Mouse (Mus musculus) B cell, adult 2 months (primary cell): ENCODE results near the gene Park7.

Experiments
- DNase-seq, 2 experiments: peaks; one replicate each; pipeline ENCODE4 v3.0.0; 2022

Park7 gene

GRCm38 (mm10) chr4:150914290-150914733 lies at the start of gene Park7, which contains the start of gene Tnfrsf9:
Gene Park7, minus strand, starts transcription at chr4:150914437.
Gene Tnfrsf9, plus strand, starts transcription at chr4:150914562.
- peak; percentile 92 for DNase-seq

DNA sequence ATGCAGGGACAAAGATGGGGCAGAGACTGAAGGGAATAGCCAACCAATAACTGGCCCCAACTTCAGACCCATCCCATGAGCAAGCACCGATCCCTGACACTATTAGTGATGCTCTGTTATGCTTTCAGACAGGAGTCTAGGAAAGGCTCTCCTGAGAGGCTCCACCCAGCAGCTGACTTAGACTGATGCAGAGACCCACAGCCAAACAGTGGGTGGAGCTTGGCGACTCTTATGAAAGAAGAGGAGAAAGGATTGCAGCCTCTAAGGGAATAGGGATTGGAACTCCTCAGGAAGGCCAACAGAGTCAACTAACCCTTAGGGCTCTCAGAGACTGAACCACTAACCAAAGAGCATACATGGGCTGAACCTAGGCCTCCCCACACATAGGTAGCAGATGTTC lies 49.5 kb upstream of the Park7 start:
- no peak for DNase-seq

- no peak for DNase-seq
These were observed 48.0 kb upstream of the Park7 start for GRCm38 (mm10) chr4:150962231-150962630.

- DNase-seq, result no peak
These were observed 44.3 kb upstream of the Park7 start for GRCm38 (mm10) chr4:150958536-150958935.

DNA sequence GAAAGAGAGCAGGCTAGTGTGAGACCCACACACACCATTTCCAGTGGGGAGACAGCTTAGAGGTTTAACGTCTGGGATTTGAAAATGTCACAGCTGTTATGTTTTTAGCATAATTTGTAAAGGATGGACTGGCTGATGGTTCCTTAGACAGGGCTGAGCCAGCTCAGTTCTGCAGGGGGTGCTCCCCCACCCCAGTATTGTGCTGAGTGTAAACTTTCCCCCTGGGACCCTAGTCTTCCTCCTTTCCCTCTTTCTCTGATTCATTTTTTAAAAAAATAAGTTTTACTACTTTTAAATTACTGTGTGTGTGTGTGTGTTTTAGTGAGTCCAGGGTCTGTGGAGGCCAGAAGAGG lies 42.8 kb upstream of the Park7 start:
- no peak for DNase-seq

GRCm38 (mm10) chr4:150956369-150957105 lies 42.3 kb upstream of the Park7 start:
- no peak for DNase-seq

GRCm38 (mm10) chr4:150950972-150951371 lies 36.7 kb upstream of the Park7 start:
- no peak for DNase-seq

- no peak for DNase-seq
These were observed 30.5 kb upstream of the Park7 start for GRCm38 (mm10) chr4:150944707-150945106.

DNA sequence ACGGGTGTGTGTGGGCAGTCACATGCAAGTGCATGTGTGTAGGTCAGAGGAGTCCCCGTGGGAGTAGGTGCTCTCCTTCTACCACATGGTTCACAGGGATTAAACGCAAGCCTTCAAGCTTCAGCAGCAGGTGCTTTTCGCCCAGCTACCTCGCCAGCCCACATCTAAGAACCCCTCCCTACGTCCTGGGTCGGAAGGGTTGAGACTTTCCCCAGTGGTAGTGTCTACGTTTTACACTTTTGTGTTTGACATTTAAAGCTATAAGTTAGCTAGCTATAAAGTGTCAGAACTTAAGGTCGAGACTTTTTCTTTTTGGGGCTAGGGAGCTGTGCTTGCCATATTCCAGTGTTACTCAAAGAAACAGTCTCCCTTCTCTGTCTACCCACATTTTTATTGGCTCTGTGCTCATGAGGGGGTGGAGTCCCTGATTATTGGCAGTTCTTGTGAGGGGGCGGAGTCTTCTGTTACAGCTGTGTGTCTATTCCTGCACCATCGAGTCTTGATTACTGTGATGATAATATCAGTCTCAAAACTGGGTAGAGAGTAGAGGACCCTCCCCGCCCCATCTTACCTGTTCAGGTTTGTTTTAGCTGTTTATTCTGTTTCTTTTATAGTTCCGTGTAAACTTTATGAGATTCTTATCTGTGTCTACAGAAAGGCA lies 25.9 kb upstream of the Park7 start:
- DNase-seq, result peak in 1 of 2 experiments; percentile 13

GRCm38 (mm10) chr4:150938063-150938452 lies 23.8 kb upstream of the Park7 start:
- DNase-seq, result no peak

GRCm38 (mm10) chr4:150937293-150938062 lies 23.2 kb upstream of the Park7 start:
- DNase-seq, result peak; percentile 16 to 27

DNA sequence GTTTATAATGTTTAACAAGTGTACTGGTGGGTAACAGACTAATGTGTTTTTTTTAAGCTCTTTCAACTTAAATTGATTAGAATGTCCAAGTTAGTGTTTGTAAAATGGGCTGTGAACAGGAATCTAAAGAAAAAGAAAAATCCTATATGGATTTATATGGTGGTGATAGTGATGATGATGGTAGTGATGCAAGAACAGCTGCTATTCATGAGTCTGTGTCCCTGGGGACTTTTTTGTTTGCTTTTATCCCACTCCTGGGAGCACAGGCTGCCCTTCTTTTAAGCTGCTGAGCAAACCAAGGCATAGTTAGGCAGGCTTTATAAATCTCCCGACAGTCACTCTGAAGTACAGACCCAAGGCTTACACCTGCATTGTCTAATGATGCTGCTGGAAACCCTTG lies 19.3 kb upstream of the Park7 start:
- DNase-seq, result no peak

DNA sequence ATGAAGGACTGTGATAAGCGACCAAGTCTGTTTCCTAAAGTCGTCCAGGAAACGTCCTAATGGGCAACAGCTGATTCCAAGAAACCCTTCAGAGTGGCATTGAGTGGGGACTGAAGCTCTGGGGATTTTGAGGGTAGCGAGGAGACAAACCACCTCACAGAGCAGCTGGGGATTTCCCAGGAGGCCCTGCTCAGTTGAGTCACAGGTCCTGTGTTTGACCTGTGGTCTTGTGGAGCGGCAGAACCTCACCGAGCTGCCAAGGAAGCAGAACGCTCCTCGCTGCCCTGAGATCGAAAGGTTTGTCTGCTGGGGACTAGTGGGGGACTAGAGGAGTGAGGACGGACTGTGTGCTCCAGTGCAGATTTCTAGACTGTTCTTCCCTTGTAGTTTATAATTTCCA lies 13.6 kb upstream of the Park7 start:
- DNase-seq, result peak; percentile 23 to 46

GRCm38 (mm10) chr4:150926924-150927705 lies 12.9 kb upstream of the Park7 start:
- peak in 1 of 2 experiments; percentile 7 for DNase-seq

GRCm38 (mm10) chr4:150925923-150926322 lies 11.7 kb upstream of the Park7 start:
- peak; percentile 32 to 36 for DNase-seq

DNA sequence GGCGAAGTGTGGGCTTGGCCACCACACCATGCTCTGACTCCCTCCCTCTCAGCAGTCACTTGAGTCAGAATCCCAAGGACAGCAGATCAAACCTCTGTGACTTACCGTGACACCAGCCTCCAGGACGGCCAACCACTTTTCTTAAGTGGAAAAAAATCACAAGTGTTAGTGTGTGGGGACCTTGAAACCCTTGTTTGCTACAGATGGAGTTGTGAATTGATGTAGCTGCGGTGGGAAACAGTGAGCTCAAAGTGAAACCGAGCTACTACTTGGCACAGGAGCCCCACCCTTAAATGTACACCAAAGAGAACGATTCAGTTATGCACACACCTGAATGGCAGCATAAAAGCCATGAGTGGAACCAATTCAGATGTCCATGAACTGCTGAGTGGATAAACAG lies 10.7 kb upstream of the Park7 start:
- DNase-seq, result no peak

- no peak for DNase-seq
These were observed 10.1 kb upstream of the Park7 start for GRCm38 (mm10) chr4:150924308-150924707.

DNA sequence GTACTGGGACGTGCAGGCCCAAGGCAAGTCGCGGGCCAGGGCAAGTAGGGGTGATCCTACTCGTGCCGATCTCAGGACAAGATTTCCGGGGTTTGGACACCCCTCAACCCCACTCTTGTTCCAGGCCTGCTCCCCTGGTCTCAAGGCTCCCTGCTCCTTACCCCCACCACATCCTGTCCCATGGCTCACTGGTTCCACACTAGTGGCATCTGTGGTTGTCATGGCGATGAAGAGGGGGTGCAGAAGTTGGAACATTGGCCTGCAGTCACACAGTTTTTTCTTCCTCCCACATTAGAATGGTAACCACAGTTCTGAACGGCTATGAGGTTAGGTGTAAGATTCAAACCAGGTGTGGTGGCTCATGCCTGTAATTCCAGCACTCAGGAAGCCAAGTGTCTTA lies 7.0 kb upstream of the Park7 start:
- DNase-seq, result peak; percentile 20 to 22

- no peak for DNase-seq
These were observed 3.2 kb upstream of the Park7 start for GRCm38 (mm10) chr4:150917336-150918027.

DNA sequence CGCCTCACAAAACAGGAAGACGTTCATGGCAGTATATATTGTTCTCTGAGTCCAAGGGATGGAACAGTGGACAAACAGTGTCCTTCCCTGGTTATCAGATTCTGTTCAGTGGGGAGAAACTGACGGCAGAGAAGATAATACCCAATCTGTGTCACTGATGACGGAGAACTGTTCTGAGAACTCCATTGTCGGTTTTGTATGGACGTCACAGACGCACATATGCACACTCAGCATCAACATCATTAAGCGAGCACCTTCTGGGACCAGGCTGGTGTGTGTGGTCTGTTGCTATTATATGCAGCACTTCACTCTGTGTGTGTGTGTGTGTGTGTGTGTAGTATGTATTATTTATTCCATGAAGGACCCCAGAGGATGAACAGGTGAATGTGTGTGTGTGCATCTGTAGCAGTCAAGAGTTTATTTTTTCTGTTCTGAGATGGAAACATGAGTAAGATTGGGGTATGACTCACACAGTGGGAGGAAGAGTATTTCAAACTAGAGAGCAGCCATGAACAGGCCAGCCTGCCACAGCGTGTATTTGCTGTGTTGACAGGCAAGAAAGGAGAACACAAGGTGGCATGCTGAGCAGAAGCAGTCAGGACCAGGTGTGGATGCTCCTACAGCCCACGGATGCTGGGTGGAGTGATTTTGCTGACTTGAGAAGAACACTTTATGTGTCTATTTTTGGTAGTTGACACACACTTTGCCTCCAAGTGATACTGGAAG lies 1.1 kb upstream of the Park7 start:
- no peak for DNase-seq

DNA sequence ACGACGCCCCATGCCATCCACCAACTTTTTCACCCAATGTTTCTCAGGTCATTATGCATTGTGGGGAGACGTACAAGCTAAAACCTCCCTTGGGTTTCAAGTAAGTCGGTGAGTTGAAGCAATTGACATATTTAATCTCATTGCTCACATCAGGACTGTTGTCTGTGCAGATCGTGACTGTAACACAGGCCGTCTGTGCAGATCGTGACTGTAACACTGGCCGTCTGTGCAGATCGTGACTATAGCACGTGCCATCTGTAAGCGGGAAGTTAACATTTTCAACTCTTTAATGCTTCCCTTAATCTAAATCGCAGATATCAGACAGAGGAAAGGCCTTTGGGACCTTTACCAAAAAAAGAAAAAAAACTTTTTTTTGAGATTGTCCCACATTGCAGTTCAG lies 494 bp downstream of the Park7 start:
- no peak for DNase-seq
